Mouse (Mus musculus) thymus, postnatal 25 days (tissue): ENCODE results near the gene Diaph2.
"Not testable (repeated sequence)": the region's sequence is repeated elsewhere in the genome, so short reads cannot be mapped to it uniquely, and the experiment has no call there.

Experiments
- DNase-seq: peaks from one replicate; pipeline ENCODE4 v3.0.0; 2022

Gene Diaph2

GRCm38 (mm10) chrX:130350808-130351435, 601.4 kb downstream of the Diaph2 start:
- no peak for DNase-seq

- DNase-seq, result no peak
Measured at GRCm38 (mm10) chrX:130351480-130351879, 601.9 kb downstream of the Diaph2 start.

GRCm38 (mm10) chrX:130393508-130394145, 644.1 kb downstream of the Diaph2 start:
- no peak for DNase-seq

GRCm38 (mm10) chrX:130403214-130403613, 653.7 kb downstream of the Diaph2 start:
- DNase-seq, result no peak

- not testable (repeated sequence) for DNase-seq
Measured at GRCm38 (mm10) chrX:130407471-130407870, 657.9 kb downstream of the Diaph2 start.

- no peak for DNase-seq
Measured at GRCm38 (mm10) chrX:130408985-130409384, 659.4 kb downstream of the Diaph2 start.

GRCm38 (mm10) chrX:130423134-130423533, 673.6 kb downstream of the Diaph2 start:
- no peak for DNase-seq

- DNase-seq, result no peak
Measured at GRCm38 (mm10) chrX:130451822-130452487, 702.4 kb downstream of the Diaph2 start.

- DNase-seq, result no peak
Measured at GRCm38 (mm10) chrX:130452488-130452823, 702.9 kb downstream of the Diaph2 start.

GRCm38 (mm10) chrX:130473133-130473532, 723.6 kb downstream of the Diaph2 start:
- no peak for DNase-seq

- DNase-seq, result no peak
Measured at GRCm38 (mm10) chrX:130480877-130481276, 731.3 kb downstream of the Diaph2 start.

- DNase-seq, result no peak
Measured at GRCm38 (mm10) chrX:130502680-130503464, 753.3 kb downstream of the Diaph2 start.

GRCm38 (mm10) chrX:130503465-130503860, 753.9 kb downstream of the Diaph2 start:
- DNase-seq, result no peak

GRCm38 (mm10) chrX:130505626-130506025, 756.1 kb downstream of the Diaph2 start:
- no peak for DNase-seq
